Comparison of ENCODE assay signal across 7 mouse cellular contexts in genomic region chr15:99126816-99127365, GRCm38 (mm10). TPM values are rescaled to one million over a fixed set of nuclear protein-coding genes. Genes with fewer than 3 reads are reported as not detected.
DNase-seq lines count a peak whose midpoint lies in the region; ATAC-seq and TF ChIP-seq lines count a peak whose summit lies in the region.

No protein-coding gene starts in this region.

- H3K27me3 ChIP-seq in lung, embryonic 16.5 days (ENCODE audit: control insufficient read depth, insufficient read depth, low read depth, low read length): no peaks in the 10 kb centered on the region
- H3K27me3 ChIP-seq in liver, postnatal 0 days (ENCODE audit: insufficient read depth, low read length): peaks cover 4% of the 10 kb centered on the region; the same call in 1 of the 2 replicates

- ATAC-seq in lung, embryonic 16.5 days (ENCODE audit: low read depth): peak; percentile 11
- ATAC-seq in liver, postnatal 0 days: no peak
- no peak for ATAC-seq in granulocyte monocyte progenitor cell, adult 5-6 weeks (replicated peaks; ENCODE audit: poor library complexity, severe bottlenecking)

- H3K9me3 ChIP-seq in lung, embryonic 16.5 days (ENCODE audit: control insufficient read depth, low read length): no peaks in the 10 kb centered on the region
- H3K9me3 ChIP-seq in liver, postnatal 0 days (ENCODE audit: low read length): no peaks in the 10 kb centered on the region

- WGBS in lung, embryonic 16.5 days: under 1% methylated on average over 35 of the region's 35 CpGs
- WGBS in liver, postnatal 0 days (ENCODE audit: insufficient replicate concordance): 3% methylated on average over 35 of the region's 35 CpGs

- H3K27ac ChIP-seq in lung, embryonic 16.5 days (ENCODE audit: low read length): peak overlapping the region; percentile 92
- H3K27ac ChIP-seq in liver, postnatal 0 days (ENCODE audit: low read depth): peak overlapping the region; percentile 85

- H3K36me3 ChIP-seq in lung, embryonic 16.5 days (ENCODE audit: control insufficient read depth, insufficient read depth, low read length): no peaks in the 10 kb centered on the region
- H3K36me3 ChIP-seq in liver, postnatal 0 days (replicated peaks; ENCODE audit: insufficient read depth, low read length): no peaks in the 10 kb centered on the region

- no peak for DNase-seq in lung, postnatal 4 days
- DNase-seq in brain, adult 2 months (ENCODE audit: low read depth, low spot score): peak; percentile 28
- DNase-seq in forelimb bud, embryonic 11.5 days (ENCODE audit: low read depth, low spot score): peak; percentile 46
- no peak for DNase-seq in liver, postnatal 0 days
- DNase-seq in urinary bladder, postnatal 4 days (ENCODE audit: low spot score in 2 of 2): no peak

- H3K9ac ChIP-seq in lung, embryonic 16.5 days (ENCODE audit: low read length): peak overlapping the region; percentile 97
- peak overlapping the region; percentile 80 for H3K9ac ChIP-seq in liver, postnatal 0 days (replicated peaks)

- peaks cover 21% of the 10 kb centered on the region for H3K4me1 ChIP-seq in lung, embryonic 16.5 days (replicated peaks; ENCODE audit: control insufficient read depth, insufficient read depth, low read length)
- peaks cover 7% of the 10 kb centered on the region; the same call in 1 of the 2 replicates for H3K4me1 ChIP-seq in liver, postnatal 0 days (ENCODE audit: insufficient read depth)

- peak overlapping the region; percentile 85 for H3K4me2 ChIP-seq in lung, embryonic 16.5 days (ENCODE audit: low read depth, low read length)
- H3K4me2 ChIP-seq in liver, postnatal 0 days (ENCODE audit: low read depth, low read length): peak overlapping the region; percentile 85

- TF ChIP-seq CTCF in liver, postnatal 0 days (IDR thresholded peaks at IDR 0.05; ENCODE audit: low read depth): no peak

- peak overlapping the region; percentile 81 for H3K4me3 ChIP-seq in lung, embryonic 16.5 days (ENCODE audit: low read length)
- peak overlapping the region; percentile 68 for H3K4me3 ChIP-seq in liver, postnatal 0 days (ENCODE audit: low read depth, low read length)

- no peak for TF ChIP-seq EP300 in liver, postnatal 0 days (IDR thresholded peaks at IDR 0.05; ENCODE audit: low read depth)

RNA-seq across cellular contexts. Expression of gene Spats2, which starts 1.2 kb away (rescaled TPM):
- polyA plus RNA-seq in lung, embryonic 16.5 days (2015; fragmentation: Nextera tagmentation; extraction: Ambion mirVana): 27.1 and 30.1 TPM in 2 replicates
- polyA plus RNA-seq in liver, postnatal 0 days (2015; fragmentation: Nextera tagmentation; extraction: Ambion mirVana): 4.0 and 4.7 TPM in 2 replicates
- total RNA-seq in granulocyte monocyte progenitor cell, adult 5-6 weeks (2014; fragmentation: Nextera tagmentation): 0.85 TPM in 1 of 2 replicates, not detected in the other
- total RNA-seq in granulocyte monocyte progenitor cell, adult 5-6 weeks (2017): 0.46 and 1.0 TPM in 2 replicates

RNA-seq across cellular contexts. Expression of gene Dnajc22, which starts 33.9 kb away (rescaled TPM):
- polyA plus RNA-seq in lung, embryonic 16.5 days (2015; fragmentation: Nextera tagmentation; extraction: Ambion mirVana): 1.6 and 2.4 TPM in 2 replicates
- polyA plus RNA-seq in liver, postnatal 0 days (2015; fragmentation: Nextera tagmentation; extraction: Ambion mirVana): 28.2 and 29.6 TPM in 2 replicates
- total RNA-seq in granulocyte monocyte progenitor cell, adult 5-6 weeks (2014; fragmentation: Nextera tagmentation): not detected in 2 replicates
- total RNA-seq in granulocyte monocyte progenitor cell, adult 5-6 weeks (2017): not detected in 2 replicates

RNA-seq across cellular contexts. Expression of gene C1ql4, which starts 39.3 kb away (rescaled TPM):
- polyA plus RNA-seq in lung, embryonic 16.5 days (2015; fragmentation: Nextera tagmentation; extraction: Ambion mirVana): not detected in 2 replicates
- 0.12 TPM in 1 of 2 replicates, not detected in the other for polyA plus RNA-seq in liver, postnatal 0 days (2015; fragmentation: Nextera tagmentation; extraction: Ambion mirVana)
- total RNA-seq in granulocyte monocyte progenitor cell, adult 5-6 weeks (2014; fragmentation: Nextera tagmentation): not detected in 2 replicates
- total RNA-seq in granulocyte monocyte progenitor cell, adult 5-6 weeks (2017): not detected in 2 replicates

RNA-seq across cellular contexts. Expression of gene Troap, which starts 52.5 kb away (rescaled TPM):
- 39.5 and 41.1 TPM in 2 replicates for polyA plus RNA-seq in lung, embryonic 16.5 days (2015; fragmentation: Nextera tagmentation; extraction: Ambion mirVana)
- 5.6 and 6.7 TPM in 2 replicates for polyA plus RNA-seq in liver, postnatal 0 days (2015; fragmentation: Nextera tagmentation; extraction: Ambion mirVana)
- total RNA-seq in granulocyte monocyte progenitor cell, adult 5-6 weeks (2014; fragmentation: Nextera tagmentation): 11.0 and 44.6 TPM in 2 replicates
- 21.5 and 24.9 TPM in 2 replicates for total RNA-seq in granulocyte monocyte progenitor cell, adult 5-6 weeks (2017)

Comparison
In these comparisons a context has a peak if more than half of its experiments do, and no peak if none do; other contexts are left out.
1. DNase-seq: peak in brain, adult 2 months (single experiment) and forelimb bud, embryonic 11.5 days (single experiment); none in lung, postnatal 4 days (0 of 2), liver, postnatal 0 days (single experiment) and urinary bladder, postnatal 4 days (0 of 2).